Mouse (Mus musculus): ENCODE data around the gene St6galnac3.
"Not testable (repeated sequence)": the region's sequence is repeated elsewhere in the genome, so short reads cannot be mapped to it uniquely, and the experiment has no call there.

The St6galnac3 gene

DNA sequence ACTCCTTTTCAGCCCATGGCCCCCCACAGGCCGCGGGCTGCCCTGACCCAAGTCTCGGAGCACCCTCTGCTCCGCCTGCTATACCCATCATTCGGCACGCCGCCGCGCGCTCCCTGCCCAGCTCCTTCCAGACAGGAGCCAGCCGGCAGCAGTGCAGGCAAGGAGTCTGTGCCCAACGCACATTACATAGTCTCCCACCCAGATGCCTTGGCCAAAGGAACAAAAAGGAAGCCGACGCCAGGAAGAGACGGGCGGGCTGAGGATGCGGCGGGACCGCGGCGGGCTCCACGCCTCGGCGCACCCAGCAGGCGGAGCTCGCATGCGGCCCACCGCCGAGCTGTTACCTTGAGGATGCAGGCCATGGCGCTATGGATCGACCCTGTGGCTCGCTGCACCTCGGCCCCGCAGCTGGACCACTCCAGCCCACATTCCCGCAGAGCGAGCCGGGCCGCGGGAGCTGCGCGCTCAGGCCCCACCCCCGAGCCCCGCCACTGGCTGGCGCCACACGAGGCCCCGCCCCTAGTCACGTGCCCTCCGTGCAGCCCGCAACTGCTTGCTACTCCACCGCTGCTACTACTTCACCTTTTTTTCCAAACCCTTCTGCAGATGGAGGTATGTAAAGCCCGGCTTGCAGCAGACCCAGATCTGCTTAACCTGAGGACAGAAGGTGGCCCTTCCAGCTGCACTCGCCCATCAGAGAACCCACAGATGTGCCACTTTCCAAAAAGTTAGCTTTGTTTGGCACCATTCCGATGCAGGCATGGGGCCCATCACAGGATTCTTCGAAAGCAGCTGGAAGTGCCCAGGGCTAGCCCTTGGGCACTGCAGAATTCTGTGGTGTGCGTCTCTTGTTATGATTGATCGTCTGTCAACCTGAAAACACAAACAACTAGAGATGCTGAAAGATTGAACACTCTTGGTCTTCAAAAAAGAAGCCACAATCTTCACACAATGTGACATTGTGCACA lies at the start of gene St6galnac3:
Gene St6galnac3, minus strand, starts transcription at position 474 of the 968 bp plus-strand sequence.
- peak; percentile 92 for DNase-seq (ENCODE audit: low spot score)

GRCm38 (mm10) chr3:153774568-153774967 lies 49.6 kb upstream of the St6galnac3 start:
- no peak for DNase-seq (ENCODE audit: low spot score)

DNA sequence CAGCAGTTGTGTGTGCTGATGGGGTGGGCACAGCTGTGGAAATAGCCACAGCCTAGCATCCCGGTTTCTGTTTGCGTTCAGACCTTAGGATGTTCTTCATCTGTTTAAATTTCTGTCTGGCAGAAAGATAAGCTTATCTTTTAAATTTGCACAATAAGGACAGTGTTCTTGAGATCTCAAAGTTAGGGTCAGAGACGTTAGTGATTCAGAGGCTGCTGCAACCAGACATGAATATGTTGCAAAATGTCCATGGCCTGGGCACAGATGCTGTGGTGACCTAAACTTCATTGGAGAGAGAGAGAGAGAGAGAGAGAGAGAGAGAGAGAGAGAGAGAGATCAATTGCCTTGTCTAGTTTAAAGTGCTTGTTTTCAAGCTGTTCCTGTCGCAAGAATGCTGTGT lies 46.5 kb upstream of the St6galnac3 start:
- DNase-seq (ENCODE audit: low spot score), result no peak

GRCm38 (mm10) chr3:153770573-153770972 lies 45.6 kb upstream of the St6galnac3 start:
- no peak for DNase-seq (ENCODE audit: low spot score)

DNA sequence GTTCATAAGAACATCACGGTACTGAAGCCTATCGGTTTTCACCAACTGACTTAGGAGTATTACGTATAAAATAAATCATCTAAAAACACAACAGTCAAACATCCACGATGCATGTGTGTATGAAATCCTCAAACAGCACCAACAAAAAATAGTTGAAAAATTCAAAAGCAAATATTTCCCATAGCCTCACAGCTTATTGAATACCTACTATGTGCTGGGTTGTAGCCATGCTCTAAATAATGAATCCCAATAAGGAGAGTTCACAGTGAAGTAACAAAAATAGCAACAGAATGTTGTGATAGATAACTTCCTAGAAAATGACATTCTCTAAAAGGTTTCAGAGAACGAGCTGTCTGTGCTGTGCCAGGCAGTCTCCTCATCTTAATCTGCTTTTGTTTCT lies 44.2 kb upstream of the St6galnac3 start:
- no peak for DNase-seq (ENCODE audit: low spot score)

GRCm38 (mm10) chr3:153765171-153765570 lies 40.2 kb upstream of the St6galnac3 start:
- no peak for DNase-seq (ENCODE audit: low spot score)

DNA sequence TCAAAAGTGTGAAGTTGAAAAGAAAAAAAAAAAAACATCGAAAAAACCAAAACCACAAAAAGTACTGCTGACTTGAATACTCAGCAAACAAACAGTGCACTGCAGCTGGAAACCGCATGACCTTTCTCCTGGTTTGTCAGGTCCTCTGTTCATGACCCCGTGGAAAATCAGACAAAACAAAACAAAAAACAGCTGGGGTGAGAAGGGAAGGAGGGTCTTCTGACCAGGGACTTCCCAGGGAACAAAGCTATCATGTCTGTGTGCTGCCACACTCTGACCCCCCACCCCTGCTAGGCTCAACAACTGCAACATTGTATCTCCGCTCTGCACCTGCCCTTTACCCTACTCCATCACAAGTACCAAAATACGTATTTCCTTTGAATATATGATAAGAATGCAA lies 39.8 kb upstream of the St6galnac3 start:
- peak; percentile 57 for DNase-seq (ENCODE audit: low spot score)

- no peak for DNase-seq (ENCODE audit: low spot score)
Observed at GRCm38 (mm10) chr3:153761171-153761570, 36.2 kb upstream of the St6galnac3 start.

DNA sequence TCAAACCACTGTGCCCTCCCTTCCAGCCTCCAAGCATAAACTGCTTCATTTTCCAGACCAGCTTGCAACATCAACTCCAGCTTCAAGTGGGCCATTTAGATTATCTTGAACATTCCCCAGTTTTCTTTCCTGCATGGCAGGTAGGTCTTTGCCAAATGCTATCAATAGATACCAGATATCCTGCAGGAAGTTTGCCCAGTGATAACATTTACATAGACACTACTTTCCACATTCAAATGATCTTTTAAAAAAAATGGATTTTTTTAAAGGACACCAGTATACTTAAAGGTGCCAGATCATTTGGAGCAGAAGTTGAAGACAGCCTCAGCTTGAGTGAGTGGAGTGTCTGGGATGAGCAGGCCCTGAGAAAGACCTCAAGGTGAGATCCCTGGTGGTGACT lies 34.3 kb upstream of the St6galnac3 start:
- DNase-seq (ENCODE audit: low spot score), result no peak

- DNase-seq (ENCODE audit: low spot score), result no peak
Observed at GRCm38 (mm10) chr3:153756500-153756996, 31.6 kb upstream of the St6galnac3 start.

GRCm38 (mm10) chr3:153755785-153756326 lies 30.9 kb upstream of the St6galnac3 start:
- not testable (repeated sequence) for DNase-seq (ENCODE audit: low spot score)

DNA sequence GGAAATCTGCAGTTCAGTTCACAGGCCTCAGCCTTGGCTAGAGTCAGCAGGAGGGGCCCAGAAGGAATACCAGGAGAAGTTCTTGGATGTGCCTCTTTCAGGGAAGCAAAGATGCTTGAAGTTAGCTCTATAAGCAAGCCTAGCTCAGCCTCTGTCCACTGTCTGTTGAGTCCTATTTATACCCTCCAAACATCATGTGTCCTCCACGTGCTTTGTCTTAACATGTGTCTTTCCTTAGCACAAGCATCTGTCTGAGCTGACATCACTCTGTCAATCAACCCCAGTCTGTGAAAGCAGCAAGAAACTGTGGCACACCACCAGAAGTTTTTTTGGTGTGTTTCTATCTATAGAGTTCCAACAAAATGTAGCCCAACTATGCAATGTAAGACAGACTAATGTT lies 26.5 kb upstream of the St6galnac3 start:
- no peak for DNase-seq (ENCODE audit: low spot score)

DNA sequence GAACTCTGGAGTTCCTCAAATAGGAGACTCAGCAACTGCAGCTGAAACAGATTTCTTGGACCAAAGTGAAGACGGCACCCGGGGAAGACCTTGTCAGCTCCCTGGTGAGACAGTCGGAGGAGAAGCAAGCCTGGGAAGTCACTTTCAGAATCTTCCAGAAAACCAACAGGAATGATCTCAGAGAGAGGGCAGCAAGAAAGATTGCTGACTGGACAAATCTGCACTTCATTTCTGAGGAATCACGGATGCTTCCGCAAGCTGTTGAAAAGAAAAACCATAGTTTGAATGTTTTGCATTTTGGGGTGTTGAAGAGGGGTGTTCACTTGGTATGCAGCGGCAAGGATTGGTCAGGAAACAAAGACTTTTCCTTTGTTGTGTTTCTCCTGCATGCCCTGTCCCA lies 24.4 kb upstream of the St6galnac3 start:
- no peak for DNase-seq (ENCODE audit: low spot score)

GRCm38 (mm10) chr3:153748293-153748692 lies 23.3 kb upstream of the St6galnac3 start:
- no peak for DNase-seq (ENCODE audit: low spot score)

GRCm38 (mm10) chr3:153745099-153745498 lies 20.1 kb upstream of the St6galnac3 start:
- no peak for DNase-seq (ENCODE audit: low spot score)

GRCm38 (mm10) chr3:153744447-153744846 lies 19.5 kb upstream of the St6galnac3 start:
- no peak for DNase-seq (ENCODE audit: low spot score)

GRCm38 (mm10) chr3:153741800-153742199 lies 16.8 kb upstream of the St6galnac3 start:
- DNase-seq (ENCODE audit: low spot score), result no peak

GRCm38 (mm10) chr3:153739351-153739750 lies 14.4 kb upstream of the St6galnac3 start:
- DNase-seq (ENCODE audit: low spot score), result no peak

GRCm38 (mm10) chr3:153738421-153738820 lies 13.4 kb upstream of the St6galnac3 start:
- no peak for DNase-seq (ENCODE audit: low spot score)

DNA sequence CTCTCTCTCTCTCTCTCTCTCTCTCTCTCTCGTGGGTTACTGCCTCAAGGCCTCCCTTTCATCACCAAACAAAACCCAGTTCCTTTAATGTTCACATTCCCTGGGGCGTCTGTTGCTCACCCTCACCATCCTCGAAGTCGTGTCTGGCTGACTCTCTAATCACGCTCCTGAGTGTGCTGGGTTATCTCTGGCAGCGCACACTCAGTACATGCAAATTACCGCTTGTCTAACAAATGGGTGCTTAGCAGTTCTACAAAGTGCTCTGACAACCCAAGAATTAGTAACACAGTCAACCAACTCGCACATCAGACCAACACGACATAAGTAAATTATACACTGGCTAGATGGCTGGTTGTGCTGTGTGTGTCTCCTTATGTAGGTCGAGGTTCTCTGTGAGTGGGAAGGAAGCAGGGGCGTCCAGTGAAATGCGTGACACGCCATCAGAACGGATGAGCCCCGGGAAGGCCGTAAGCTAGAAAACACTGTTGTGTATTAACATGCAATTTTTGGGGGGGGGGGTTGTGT lies 11.8 kb upstream of the St6galnac3 start:
- DNase-seq (ENCODE audit: low spot score), result no peak

- DNase-seq (ENCODE audit: low spot score), result no peak
Observed at GRCm38 (mm10) chr3:153735796-153736549, 11.0 kb upstream of the St6galnac3 start.

DNA sequence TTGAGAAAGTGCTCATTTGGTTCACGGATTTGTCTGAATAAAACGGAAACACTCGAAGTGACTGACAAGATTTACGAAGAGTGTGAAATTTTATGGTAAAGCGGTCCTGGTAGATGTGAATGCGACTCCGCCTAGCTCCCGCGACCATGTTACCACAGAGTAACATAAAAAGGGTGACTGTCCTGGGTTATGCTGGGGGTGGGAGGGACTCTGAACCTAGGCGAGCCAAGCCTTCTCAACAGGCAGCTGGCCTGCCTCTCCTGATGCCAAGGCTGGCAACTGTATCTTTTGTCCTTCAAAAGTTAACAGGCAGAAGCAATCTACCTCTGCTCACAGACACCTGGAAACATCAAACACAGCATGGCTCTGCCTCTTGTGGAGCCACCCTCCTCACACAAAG lies 9.8 kb upstream of the St6galnac3 start:
- DNase-seq (ENCODE audit: low spot score), result no peak
